Mouse (Mus musculus): ENCODE results near the gene Gm17509.
A peak's percentile ranks its signal among the peaks of the same experiment; 100 is the strongest.

Gm17509 gene

DNA sequence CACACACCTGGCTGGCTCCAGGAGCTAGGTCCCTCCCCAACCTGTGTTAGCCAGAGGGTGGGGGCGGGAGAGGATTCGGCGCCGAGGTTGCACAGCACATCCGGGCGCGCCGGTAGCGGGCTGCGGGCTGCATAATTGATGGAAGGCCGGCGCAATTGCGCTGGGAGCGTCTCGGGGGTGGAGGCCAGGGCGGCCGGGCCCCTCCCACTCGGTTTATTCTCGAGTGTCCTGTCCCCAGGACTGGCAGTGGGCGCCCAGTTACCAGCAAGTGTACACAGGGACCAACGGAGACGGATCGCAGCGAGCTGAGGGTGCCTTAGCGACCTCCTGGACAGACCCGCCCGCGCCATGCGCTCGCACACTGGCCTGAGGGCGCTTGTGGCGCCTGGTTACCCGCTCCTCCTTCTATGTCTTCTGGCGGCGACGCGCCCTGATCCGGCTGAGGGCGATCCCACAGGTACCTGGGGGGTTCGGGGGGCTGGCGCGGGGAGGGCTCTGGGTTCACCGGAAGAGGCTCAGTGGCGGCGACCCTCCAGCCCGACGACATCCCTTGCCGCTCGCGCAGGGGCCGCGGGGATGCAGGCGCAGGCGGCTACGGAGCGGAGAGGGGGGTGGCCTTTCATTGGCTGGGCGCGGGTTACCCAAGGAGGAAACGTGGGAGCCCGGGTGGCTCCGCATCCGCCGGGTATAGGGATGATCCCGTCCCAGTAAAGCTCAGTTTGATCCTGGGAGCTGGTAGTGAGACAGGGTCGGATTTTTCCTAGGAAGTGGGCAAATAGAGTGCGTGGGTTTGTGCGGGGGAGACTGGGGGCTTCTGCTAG is at the start of gene Gm17509:
Gene Gm17509, minus strand, starts transcription at position 575 of the 821 bp plus-strand sequence.
- DNase-seq (ENCODE audit: low spot score): peak; percentile 49

DNA sequence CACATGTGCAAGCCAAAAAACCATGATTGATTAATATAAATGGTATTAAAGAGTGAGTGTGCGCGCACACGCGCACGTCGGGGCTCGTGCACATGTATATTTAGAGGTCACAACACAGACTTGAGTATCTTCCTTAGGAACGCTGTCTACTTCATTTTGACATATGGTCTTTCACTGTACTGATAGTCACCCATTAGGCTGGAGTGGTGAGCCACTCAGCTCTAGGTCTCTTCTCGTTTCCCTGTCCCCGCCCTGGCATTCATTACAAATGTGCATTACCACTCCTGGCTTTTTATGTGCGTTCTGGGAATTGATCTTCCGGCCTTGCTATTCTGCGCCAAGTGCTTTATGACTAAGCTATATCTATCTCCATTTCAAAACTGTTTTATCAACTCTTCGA is 47.1 kb upstream of the Gm17509 start:
- DNase-seq (ENCODE audit: low spot score): no peak

DNA sequence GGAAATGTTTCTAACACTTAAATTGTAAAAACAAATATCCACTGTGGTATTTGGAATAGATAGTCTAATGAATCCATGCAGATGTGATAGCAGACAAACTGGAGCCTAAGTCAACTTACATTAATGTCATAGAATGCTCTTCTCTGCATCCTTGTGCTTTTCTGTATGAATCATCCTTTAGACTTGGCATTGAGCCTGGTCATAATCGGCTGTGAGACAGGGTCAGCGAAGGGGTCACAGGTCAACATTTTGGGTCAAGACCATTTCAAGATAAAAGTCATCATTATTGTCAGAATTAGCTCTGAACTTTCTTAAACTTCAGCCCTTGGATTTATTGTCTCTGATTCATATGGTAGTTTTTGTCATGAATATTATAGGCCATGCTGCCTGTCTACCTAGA is 45.3 kb upstream of the Gm17509 start:
- no peak for DNase-seq (ENCODE audit: low spot score)

DNA sequence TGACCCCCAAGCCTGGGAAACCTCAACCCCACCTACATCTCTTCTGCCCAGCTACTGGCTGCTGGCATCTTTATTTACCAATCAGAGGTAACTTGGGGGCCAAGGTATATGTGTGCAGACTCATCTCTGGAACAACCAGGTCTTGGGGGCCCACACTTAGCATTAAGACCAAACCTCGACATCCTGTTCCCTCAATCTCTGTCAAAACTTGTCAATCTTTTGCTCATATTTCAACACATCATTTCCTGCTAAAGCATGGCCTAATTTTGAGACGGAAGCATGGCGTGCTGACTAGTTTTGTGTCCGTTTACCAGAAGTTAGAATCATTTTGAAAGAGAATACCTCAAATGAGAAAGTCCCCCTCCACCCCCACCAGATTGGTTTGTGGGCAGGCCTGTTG is 39.8 kb upstream of the Gm17509 start:
- no peak for DNase-seq (ENCODE audit: low spot score)

DNA sequence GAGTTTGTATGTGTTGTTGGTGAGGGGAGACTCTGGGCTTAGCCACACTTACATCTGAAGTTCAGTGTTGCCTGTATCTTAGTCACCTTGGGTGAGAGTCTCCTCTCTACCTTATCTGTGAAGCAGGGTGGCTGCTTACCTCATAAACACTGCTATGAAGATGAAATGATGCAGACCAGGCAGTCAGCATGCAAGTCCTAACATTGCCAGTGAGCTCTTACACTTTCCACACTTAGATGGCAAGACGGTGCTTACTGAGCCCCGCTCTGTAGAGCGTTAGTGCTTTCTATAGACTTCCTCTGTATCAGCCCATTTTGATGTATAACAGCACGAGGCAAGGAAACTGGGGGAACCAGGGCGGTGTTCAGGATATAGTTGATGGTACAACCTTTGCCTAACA is 21.7 kb upstream of the Gm17509 start:
- DNase-seq (ENCODE audit: low spot score): no peak

DNA sequence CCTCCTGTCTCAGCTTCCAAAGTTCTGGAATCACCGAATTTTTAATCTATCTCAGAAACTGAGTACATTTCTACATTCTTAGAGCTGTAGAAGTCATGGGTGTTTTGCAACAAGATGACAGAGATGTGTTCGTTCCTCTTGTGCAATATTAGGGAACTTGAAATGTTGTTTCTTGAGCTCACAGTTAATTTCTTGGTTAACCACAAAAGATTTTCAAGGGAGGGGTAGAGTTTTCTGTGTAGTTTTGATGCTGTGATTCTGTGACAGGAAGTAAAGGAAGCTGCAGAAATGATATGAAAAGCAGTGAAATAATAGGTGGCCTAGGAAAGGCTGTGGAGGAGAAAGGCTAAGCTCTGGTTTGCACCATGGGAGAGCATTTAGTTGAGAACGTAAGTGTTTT is 21.2 kb upstream of the Gm17509 start:
- no peak for DNase-seq (ENCODE audit: low spot score)

DNA sequence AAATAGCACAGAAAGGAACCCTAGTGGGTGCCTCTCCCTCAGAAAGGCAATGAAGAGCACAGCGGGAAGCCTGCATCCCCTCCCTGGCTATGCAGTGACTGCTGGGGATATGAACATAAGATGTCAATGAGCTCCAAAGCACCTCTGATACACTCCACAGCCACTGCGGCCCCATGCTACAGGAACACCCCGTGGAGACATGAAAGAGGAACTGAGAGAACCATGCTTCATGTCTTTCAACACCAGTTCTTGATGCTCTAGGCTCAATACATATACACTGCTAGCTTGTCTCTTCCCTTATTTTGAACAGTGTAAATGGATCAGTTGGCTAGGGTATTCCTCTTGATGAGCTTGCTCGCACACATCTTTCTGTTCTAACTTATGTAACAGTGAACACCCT is 16.2 kb upstream of the Gm17509 start:
- no peak for DNase-seq (ENCODE audit: low spot score)

DNA sequence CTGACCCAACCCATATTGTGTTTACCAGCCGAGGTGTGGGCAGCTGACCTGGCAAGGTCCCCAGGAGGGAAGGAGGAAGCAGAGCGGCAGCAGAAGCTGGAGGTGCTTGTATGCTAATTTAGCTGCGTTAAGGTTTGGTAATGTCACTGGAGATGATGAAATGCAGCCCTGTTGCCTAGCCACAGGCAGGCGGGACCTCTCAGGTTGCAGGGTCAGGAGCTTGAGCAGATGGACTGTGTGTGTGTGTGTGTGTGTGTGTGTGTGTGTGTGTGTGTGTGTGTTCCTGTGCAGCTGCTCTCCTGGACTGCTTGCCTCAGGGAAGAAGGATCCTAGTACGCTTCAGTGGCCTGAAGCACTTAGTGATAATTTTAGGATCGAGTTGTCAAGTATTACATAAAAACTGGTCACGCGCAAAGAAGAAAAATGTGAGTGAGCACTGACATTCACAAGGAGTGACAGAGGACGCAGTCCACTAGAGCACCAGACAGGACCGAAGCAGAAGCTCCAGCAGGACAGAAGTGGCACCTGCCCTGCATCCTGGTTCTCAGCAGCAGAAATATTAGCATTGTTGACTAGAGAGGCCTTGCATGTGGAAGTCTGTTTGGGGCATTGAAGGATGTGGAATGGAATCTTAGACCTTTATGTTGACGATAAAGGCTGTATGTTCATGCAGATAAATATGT is 14.8 kb upstream of the Gm17509 start:
- DNase-seq (ENCODE audit: low spot score): peak; percentile 48

DNA sequence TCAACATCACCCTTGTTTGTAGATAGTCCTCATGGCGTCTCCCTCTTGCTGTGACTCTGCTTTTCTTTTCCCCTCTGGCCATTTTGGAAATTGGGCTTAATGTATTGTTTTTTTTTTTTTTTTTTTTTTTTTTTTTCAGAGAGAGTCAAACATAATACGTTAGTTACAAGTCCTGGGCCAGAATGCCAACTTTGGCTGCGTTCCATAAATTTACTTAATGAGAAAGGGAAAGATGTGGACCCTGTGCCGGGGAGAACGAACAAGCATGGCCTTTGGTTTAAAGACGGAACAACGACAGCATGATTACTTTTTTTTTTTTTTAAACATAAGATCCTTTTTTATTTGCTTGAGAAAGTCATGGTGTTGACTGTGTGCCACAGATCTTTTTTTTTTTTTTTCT is 13.6 kb upstream of the Gm17509 start:
- DNase-seq (ENCODE audit: low spot score): no peak

DNA sequence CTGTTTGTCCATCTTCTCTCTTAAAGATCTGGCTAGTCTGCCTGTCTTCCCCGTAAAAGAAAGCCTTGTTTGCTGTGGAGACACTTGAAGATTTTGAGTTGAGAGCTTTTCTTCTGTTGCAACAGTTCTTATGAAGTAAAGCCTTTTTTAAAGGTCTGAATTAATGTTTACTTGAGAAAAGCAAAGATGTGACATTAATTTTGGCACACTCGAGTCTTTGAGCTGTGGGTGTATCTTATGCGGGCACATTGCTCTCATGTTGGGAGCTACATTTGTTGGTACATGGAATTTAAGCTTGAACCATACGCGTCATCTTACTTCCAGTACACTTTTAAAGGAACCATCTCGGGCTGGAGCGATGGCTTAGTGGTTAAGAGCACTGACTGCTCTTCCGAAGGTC is 12.9 kb upstream of the Gm17509 start:
- no peak for DNase-seq (ENCODE audit: low spot score)

DNA sequence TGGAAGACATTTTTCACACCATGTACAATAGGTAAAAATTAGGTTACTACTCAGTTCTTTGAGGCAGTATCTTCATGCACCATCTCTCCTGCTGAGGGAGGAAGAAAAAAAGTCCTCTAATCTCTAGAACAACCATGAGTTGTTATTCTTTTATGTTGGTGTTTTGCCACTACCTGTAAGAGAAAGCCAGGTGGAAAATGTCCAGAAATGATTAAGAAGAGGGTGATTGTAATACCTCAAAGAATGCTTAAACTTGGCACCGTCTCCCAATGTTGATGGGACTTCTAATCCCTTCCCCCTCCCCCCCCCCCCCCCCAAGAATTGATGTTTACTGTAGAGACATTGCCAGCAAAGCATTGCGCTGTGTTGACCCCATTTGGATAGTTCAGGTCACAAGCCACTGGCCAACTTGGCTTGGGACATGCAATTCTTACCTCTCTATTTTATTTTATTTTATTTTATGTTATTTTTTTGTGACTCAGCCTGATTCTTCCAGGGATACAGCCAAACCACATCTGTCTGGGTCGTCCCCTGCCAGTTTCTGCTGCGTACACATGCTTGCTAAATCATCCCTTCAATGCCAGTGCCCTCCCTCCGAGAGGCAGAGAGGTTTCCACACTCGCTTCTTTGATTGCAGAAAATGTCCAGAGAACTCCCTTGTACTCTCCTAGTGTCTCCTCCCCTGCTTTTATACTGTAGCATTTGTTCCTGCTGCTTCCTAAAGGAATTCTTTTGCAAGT is 9.7 kb upstream of the Gm17509 start:
- DNase-seq (ENCODE audit: low spot score): no peak

DNA sequence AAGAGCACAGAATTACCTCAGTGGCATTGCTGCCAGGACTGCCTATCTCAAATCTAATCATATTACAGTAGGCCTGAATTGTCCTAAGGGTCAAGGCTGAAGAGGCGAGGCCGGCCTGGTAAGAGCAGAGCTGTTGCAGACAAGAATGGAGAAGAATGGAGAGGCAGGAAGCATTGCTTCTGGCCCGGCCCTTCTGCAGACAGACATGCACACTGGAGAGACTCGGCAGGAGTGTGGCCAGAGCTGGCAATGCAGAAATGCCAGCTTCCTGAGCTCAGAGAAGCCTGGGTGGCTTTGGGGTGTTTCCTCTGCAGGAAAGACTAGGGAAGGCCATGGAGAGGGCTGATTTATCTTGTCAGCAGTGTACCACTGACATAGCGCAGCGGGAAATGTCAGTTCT is 4.7 kb upstream of the Gm17509 start:
- DNase-seq (ENCODE audit: low spot score): no peak

DNA sequence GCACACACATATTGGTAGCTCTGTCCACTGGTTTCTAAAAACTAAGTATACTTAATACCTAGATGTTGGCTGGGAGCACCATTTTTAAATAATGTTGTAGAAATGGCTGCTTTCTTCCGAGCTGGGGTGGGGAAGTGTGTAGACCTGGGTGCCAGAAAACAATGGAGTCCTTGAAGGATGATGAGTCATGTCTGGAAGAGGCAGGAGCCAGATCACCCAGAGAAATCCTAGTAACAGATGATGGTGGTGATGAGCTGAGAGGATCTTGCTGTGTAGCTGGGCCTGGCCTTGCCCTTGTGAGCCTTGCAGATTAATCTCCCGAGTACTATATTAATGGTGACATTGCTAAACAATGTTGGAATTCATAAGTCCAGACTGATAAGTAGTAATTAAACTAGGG is 4.0 kb upstream of the Gm17509 start:
- no peak for DNase-seq (ENCODE audit: low spot score)

DNA sequence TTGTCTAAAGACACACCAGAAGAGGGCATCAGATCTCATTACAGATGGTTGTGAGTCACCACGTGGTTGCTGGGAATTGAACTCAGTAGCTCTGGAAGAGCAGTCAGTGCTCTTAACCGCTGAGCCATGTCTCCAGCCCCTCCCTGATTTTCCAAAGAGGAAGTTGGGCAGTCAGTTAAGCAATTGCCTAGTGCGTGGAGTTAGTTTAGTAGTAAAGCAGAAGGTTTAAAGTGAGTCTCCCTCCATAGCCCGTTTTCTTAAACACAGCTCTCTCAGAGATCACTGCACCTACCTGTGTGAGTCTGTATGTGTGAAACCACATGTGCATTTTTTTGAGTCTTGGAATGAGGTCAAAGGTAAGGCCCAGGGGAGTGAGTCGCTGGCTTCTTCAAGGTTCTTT is 2.2 kb upstream of the Gm17509 start:
- no peak for DNase-seq (ENCODE audit: low spot score)

DNA sequence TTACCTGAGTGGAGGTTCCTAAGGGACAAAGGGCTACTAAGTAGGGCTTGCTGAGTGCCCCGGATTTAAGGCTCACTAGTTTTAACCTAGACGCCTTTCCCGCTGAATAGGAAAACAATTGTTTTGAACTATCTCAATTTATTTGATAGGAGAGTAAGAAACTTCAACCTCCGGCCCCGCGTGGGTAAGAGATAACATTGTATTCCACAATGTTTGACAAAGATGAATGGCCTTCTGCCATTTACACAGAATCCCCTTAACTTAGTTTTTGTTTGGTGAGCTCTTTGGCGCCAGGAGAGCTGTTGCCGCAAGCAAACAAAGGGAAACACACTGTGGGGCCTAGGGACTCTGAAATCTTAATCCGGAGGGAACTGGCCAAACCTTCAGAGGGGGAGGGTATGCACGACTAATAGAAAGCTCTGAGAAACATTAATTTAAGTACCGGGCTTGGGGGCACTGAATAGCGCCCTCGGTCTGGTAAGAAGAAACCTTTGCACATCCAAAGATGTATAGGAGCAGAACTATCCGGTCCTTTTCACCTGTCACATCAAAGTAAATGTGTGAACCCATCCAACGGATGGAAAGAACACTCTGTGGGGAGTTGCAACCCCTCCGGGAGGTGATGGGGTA is 889 bp downstream of the Gm17509 start:
- DNase-seq (ENCODE audit: low spot score): no peak

DNA sequence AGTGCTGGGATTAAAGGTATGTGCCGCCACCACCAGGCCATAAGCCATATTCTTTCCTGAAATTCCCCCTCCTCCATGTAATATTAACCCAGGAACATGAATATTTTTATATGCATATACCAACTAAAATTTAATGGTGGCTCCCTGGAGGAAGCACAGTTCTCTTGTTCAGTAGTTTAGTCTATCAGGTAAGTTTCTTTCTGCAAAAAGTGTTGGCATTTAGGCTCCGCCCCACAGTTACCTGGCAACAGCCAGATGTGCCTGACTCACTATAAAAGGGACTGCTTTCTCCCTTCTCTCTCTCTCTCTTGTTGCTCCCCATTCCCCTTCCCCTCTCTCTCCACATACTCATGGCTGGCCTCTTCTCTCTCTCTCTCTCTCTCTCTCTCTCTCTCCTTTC is 2.8 kb downstream of the Gm17509 start:
- no peak for DNase-seq (ENCODE audit: low spot score)

DNA sequence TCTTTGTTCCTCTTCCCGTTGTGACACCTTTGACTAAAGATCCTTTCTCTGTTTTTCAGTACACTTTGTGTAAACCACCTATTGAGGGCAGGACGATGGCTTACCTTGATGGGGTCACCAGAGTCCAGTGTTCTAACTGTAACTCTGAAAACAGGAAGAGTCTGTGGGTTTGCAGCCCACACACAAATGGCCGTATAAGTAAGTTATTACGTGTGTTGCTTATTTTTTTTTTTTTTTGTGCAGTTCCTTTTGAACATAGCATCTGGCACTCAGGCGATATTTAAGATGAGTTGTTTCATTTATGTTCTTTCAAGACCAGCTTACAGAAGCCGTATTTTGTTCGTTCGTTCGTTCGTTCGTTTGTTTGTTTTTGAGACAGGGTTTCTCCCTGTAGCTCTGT is 3.3 kb downstream of the Gm17509 start:
- DNase-seq (ENCODE audit: low spot score): no peak

DNA sequence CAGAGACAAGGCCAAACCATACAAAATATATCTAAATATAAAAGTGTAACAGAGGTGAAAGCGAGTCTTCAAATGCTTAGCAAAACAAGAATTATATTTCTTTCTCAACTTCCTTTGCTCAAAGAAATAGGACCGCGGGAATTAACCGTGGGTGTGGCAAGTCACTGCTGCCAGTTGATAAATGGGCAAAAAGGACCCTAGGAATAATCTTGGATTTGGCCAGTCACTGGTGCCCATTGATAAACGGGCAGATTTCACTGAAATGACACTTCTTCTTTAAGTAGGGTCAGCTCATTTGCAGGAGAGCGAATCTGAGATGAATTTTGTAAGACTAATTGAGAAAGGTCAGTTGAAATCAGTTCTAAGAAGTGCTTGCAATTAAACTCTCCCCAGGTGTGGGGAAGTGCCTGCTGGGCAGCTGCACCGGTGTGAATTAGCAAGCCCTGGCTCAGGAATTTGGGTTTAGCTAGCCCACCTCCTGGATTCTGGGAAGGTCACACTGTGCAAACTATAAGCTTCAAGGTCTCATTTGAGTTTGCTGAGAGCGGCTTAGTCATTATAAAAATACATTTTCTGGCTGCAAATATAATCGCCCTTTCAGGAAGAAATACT is 4.0 kb downstream of the Gm17509 start:
- no peak for DNase-seq (ENCODE audit: low spot score)

DNA sequence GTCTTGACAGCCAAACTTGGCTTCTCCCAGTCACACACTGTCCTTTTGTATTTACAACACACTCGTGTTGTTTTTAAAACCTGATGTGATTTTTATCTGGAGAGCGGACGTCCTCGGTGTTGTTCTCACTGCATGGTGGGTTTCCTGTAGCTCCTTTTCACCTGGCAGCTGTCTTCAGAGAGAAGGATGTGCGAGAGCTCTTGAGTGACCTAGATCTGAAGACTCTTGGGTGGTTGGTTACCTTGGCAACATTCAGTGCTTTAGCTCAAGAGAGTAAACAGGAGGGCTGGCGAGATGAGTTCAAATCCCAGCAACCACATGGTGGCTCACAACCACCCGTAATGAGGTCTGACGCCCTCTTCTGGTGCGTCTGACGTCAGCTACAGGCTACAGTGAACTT is 4.7 kb downstream of the Gm17509 start:
- no peak for DNase-seq (ENCODE audit: low spot score)

DNA sequence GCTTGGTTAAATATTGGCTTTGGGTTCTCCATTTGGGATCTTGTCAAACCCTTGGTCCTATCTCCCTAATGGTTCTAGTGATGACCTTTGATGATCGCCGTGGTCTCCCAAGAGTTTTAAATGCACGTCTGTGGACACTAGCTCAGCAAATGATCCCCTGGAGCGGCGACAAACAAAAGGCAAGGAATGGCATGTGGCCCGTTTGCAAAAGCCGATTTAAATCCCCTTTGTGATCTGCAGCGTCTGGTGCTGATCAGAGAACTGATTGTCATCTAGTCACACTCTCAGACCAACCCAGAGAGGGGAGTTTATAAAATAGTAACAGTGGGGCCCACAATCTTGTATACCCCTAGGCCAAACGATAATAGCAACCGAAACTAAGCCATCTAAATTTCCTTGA is 5.4 kb downstream of the Gm17509 start:
- peak; percentile 27 for DNase-seq (ENCODE audit: low spot score)

DNA sequence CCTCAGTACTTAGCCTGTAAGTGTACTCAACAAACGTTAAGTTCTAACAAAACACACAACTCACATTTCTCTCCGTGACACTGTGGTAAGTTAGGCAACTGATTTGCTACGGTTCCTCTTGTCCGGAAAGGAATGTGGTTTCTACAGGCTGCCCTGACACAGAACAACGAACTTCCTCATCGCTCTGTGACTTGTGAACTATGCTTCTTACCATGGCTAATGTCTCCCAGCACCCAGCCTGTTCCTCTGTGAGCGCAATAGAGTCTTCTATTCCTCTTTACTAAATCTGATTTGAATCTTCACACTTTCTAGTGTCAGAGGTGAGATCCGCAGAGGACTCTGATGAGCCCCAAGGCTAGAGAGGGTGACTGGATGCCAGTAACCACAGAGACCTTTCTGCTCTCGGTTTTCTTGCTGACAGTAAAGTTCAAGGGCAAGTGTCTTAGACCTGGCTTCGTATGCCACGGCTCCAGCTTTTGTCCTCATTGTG is 9.4 kb downstream of the Gm17509 start:
- no peak for DNase-seq (ENCODE audit: low spot score)

DNA sequence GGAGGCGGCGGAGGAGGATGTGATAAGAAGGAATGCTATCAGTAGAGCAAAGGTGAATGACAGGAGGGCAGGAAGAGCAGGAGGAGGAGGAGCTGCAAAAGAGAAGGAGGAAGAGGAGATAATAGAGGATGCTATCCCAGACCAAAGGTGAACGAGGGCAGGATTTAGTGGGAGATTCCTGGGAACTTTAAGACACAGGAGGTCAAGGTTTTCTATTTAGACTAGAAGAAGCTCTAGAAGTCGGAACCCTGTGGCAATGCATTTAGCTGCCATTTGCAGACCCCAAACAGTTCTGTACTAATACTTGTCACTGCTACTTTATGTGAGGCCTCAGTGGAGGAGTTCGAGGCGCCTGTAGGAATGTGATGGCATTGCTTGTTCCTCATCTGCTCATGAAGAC is 12.6 kb downstream of the Gm17509 start, which contains the start of gene Emb:
Gene Emb, plus strand, starts transcription at position 301 of the 400 bp plus-strand sequence.
- DNase-seq (ENCODE audit: low spot score): no peak

All from urinary bladder, postnatal 14 days (tissue).